Mouse (Mus musculus) T-helper 2 cell (primary cell): ENCODE results near the gene Amdhd2.

Experiments used
- in situ Hi-C: fragments of 300-600 bp; cut with MboI, MseI; formaldehyde crosslinking; loops from one replicate; pipeline ENCODE4 v1.15.1; 2025; ENCODE audit warnings: high pct_unique_total_duplicates

The Amdhd2 gene

GRCm38 (mm10) chr17:24108896-24109295 lies 54.7 kb downstream of the Amdhd2 start:
- in situ Hi-C loops: loop anchor here (25.0 kb wide), 1 partner anchor 922 kb away; the partner anchor contains the start of gene Zfp40
